Mouse (Mus musculus): ENCODE results near the gene Fbln1. TPM values are rescaled to one million over a fixed set of nuclear protein-coding genes. Genes with fewer than 3 reads are reported as not detected.

Gene Fbln1
- total and polyA plus RNA-seq, 2 experiments, result 0.83 to 1.4 TPM

GRCm38 (mm10) chr15:85218617-85219265, 13.0 kb downstream of the Fbln1 start:
- TF ChIP-seq POLR2A (IDR thresholded peaks at IDR 0.05; ENCODE audit: extremely low read depth, insufficient read depth, low read length) (no peak), CTCF (IDR thresholded peaks at IDR 0.05; ENCODE audit: low read depth, low read length) (no peak)
- Histone ChIP-seq H3K4me1 (ENCODE audit: control insufficient read depth, insufficient read depth, low read length) (no peaks in the 10 kb centered on the region), H3K4me3 (ENCODE audit: insufficient read depth, low read depth, low read length) (no peak overlapping the region), H3K27me3 (ENCODE audit: control insufficient read depth, insufficient read depth, low read length) (no peaks in the 10 kb centered on the region), H3K9ac (ENCODE audit: low read depth, low read length) (no peak overlapping the region), H3K36me3 (ENCODE audit: control insufficient read depth, insufficient read depth, low read length) (no peaks in the 10 kb centered on the region), H3K79me2 (ENCODE audit: control insufficient read depth, insufficient read depth, low read length) (no peaks in the 10 kb centered on the region), H3K27ac (replicated peaks; ENCODE audit: insufficient read depth, low read depth, low read length) (no peak overlapping the region)
- DNase-seq (ENCODE audit: extremely low read depth, low read depth, low spot score), result no peak
- WGBS, result 75% methylated on average over 5 of the region's 5 CpGs

DNA sequence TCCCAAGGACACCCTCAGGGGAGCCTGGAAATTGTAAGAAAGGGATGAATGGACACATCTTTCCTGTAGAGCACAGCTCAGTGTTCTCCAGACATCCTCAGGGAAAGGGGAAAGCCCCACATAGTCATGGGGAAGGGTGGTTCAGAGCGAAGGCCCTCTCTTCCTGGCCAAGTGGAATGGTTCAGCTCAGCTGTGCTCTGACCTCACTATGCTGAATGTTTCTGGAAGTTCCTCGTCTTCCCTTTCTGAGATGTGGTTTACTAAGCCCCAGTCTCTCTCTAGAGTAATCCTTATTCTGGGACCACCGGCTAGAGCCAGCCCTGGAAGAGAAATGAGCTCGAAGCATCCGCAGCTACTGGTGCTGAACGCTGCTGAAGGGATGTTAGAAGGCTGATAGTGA, 14.6 kb downstream of the Fbln1 start:
- Histone ChIP-seq H3K27me3 (ENCODE audit: control insufficient read depth, insufficient read depth, low read length) (no peaks in the 10 kb centered on the region), H3K79me2 (ENCODE audit: control insufficient read depth, insufficient read depth, low read length) (no peaks in the 10 kb centered on the region), H3K9ac (ENCODE audit: low read depth, low read length) (no peak overlapping the region), H3K4me1 (ENCODE audit: control insufficient read depth, insufficient read depth, low read length) (no peaks in the 10 kb centered on the region), H3K36me3 (ENCODE audit: control insufficient read depth, insufficient read depth, low read length) (no peaks in the 10 kb centered on the region), H3K4me3 (ENCODE audit: insufficient read depth, low read depth, low read length) (no peak overlapping the region), H3K27ac (replicated peaks; ENCODE audit: insufficient read depth, low read depth, low read length) (no peak overlapping the region)
- 89% methylated on average over 6 of the region's 6 CpGs for WGBS
- TF ChIP-seq CTCF (IDR thresholded peaks at IDR 0.05; ENCODE audit: low read depth, low read length) (no peak), POLR2A (IDR thresholded peaks at IDR 0.05; ENCODE audit: extremely low read depth, insufficient read depth, low read length) (no peak)
- no peak for DNase-seq (ENCODE audit: extremely low read depth, low read depth, low spot score)

GRCm38 (mm10) chr15:85221115-85221854, 15.5 kb downstream of the Fbln1 start:
- Histone ChIP-seq H3K9ac (ENCODE audit: low read depth, low read length) (no peak overlapping the region), H3K4me1 (ENCODE audit: control insufficient read depth, insufficient read depth, low read length) (no peaks in the 10 kb centered on the region), H3K27ac (replicated peaks; ENCODE audit: insufficient read depth, low read depth, low read length) (no peak overlapping the region), H3K4me3 (ENCODE audit: insufficient read depth, low read depth, low read length) (no peak overlapping the region), H3K79me2 (ENCODE audit: control insufficient read depth, insufficient read depth, low read length) (no peaks in the 10 kb centered on the region), H3K27me3 (ENCODE audit: control insufficient read depth, insufficient read depth, low read length) (no peaks in the 10 kb centered on the region), H3K36me3 (ENCODE audit: control insufficient read depth, insufficient read depth, low read length) (no peaks in the 10 kb centered on the region)
- TF ChIP-seq POLR2A (IDR thresholded peaks at IDR 0.05; ENCODE audit: extremely low read depth, insufficient read depth, low read length) (no peak), CTCF (IDR thresholded peaks at IDR 0.05; ENCODE audit: low read depth, low read length) (no peak)
- 48% methylated on average over 12 of the region's 12 CpGs for WGBS
- no peak for DNase-seq (ENCODE audit: extremely low read depth, low read depth, low spot score)

DNA sequence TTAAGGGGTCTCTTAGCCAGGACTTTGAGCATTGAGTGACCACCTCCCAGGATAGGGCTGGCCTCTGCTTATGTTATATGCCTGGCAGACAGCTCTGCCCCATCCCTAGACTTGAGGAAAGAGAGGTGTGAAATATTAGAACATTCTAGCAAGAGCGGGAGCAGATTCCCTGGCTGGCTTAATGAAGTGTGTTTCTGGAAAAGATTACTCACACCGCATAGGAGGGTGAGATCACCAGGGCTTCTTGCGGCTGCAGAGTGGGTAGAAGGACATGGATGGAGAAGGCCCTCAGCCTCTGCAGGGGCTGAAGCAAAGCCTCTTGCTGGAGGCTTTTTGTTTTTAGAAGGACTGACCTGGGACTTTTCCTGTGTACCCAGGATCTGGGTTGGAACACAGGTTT, 19.9 kb downstream of the Fbln1 start:
- 97% methylated on average over 3 of the region's 3 CpGs for WGBS

GRCm38 (mm10) chr15:85226841-85227240, 21.1 kb downstream of the Fbln1 start:
- WGBS, result 83% methylated on average over 7 of the region's 7 CpGs
- Histone ChIP-seq H3K36me3 (ENCODE audit: control insufficient read depth, insufficient read depth, low read length) (no peaks in the 10 kb centered on the region), H3K79me2 (ENCODE audit: control insufficient read depth, insufficient read depth, low read length) (no peaks in the 10 kb centered on the region), H3K27me3 (ENCODE audit: control insufficient read depth, insufficient read depth, low read length) (no peaks in the 10 kb centered on the region), H3K27ac (replicated peaks; ENCODE audit: insufficient read depth, low read depth, low read length) (no peak overlapping the region), H3K4me3 (ENCODE audit: insufficient read depth, low read depth, low read length) (no peak overlapping the region), H3K9ac (ENCODE audit: low read depth, low read length) (no peak overlapping the region), H3K4me1 (ENCODE audit: control insufficient read depth, insufficient read depth, low read length) (peaks cover 3% of the 10 kb centered on the region; the same call in 1 of the 2 replicates)
- DNase-seq (ENCODE audit: extremely low read depth, low read depth, low spot score), result no peak
- TF ChIP-seq POLR2A (IDR thresholded peaks at IDR 0.05; ENCODE audit: extremely low read depth, insufficient read depth, low read length) (no peak), CTCF (IDR thresholded peaks at IDR 0.05; ENCODE audit: low read depth, low read length) (no peak)

More for the DNA sequence above, 19.9 kb downstream of the Fbln1 start:
- TF ChIP-seq CTCF (IDR thresholded peaks at IDR 0.05; ENCODE audit: low read depth, low read length) (no peak), POLR2A (IDR thresholded peaks at IDR 0.05; ENCODE audit: extremely low read depth, insufficient read depth, low read length) (no peak)
- Histone ChIP-seq H3K79me2 (ENCODE audit: control insufficient read depth, insufficient read depth, low read length) (no peaks in the 10 kb centered on the region), H3K27ac (replicated peaks; ENCODE audit: insufficient read depth, low read depth, low read length) (no peak overlapping the region), H3K9ac (ENCODE audit: low read depth, low read length) (no peak overlapping the region), H3K27me3 (ENCODE audit: control insufficient read depth, insufficient read depth, low read length) (no peaks in the 10 kb centered on the region), H3K36me3 (ENCODE audit: control insufficient read depth, insufficient read depth, low read length) (no peaks in the 10 kb centered on the region), H3K4me3 (ENCODE audit: insufficient read depth, low read depth, low read length) (no peak overlapping the region), H3K4me1 (ENCODE audit: control insufficient read depth, insufficient read depth, low read length) (no peaks in the 10 kb centered on the region)
- DNase-seq (ENCODE audit: extremely low read depth, low read depth, low spot score), result no peak

DNA sequence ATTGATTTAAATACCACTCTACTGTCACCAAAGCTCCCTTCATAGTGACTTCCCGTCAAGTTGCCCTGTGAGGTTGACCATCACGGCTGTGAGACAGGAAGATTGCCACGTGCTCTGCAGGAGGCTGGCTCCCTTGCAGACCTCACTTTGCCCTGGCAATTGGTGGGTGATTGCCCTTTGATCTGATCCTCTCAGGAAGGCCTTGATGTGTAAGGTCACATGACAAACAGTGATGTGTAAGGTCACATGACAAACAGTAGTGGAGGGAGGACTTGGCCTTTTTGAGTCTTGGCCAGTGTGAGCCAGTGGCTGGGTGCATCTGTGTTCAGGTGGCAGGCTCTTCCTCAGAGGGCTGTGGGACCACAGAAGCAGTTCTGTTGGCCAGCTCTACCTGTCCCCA, 22.8 kb downstream of the Fbln1 start:
- Histone ChIP-seq H3K4me3 (ENCODE audit: insufficient read depth, low read depth, low read length) (no peak overlapping the region), H3K27me3 (ENCODE audit: control insufficient read depth, insufficient read depth, low read length) (no peaks in the 10 kb centered on the region), H3K79me2 (ENCODE audit: control insufficient read depth, insufficient read depth, low read length) (no peaks in the 10 kb centered on the region), H3K4me1 (ENCODE audit: control insufficient read depth, insufficient read depth, low read length) (peaks cover 9% of the 10 kb centered on the region), H3K36me3 (ENCODE audit: control insufficient read depth, insufficient read depth, low read length) (no peaks in the 10 kb centered on the region), H3K9ac (ENCODE audit: low read depth, low read length) (no peak overlapping the region), H3K27ac (replicated peaks; ENCODE audit: insufficient read depth, low read depth, low read length) (no peak overlapping the region)
- 42% methylated on average over 3 of the region's 3 CpGs for WGBS
- TF ChIP-seq CTCF (IDR thresholded peaks at IDR 0.05; ENCODE audit: low read depth, low read length), result no peak
- no peak for TF ChIP-seq POLR2A (IDR thresholded peaks at IDR 0.05; ENCODE audit: extremely low read depth, insufficient read depth, low read length)
- peak; percentile 74 for DNase-seq (ENCODE audit: extremely low read depth, low read depth, low spot score)
